Mouse (Mus musculus) urinary bladder, postnatal 10 days (tissue): ENCODE measurements around the gene Gm10471.
"Not testable (repeated sequence)": the region's sequence is repeated elsewhere in the genome, so short reads cannot be mapped to it uniquely, and the experiment has no call there.

Experiments used
- DNase-seq: peaks from one replicate; pipeline ENCODE4 v3.0.0; 2022; ENCODE audit warnings: low spot score

The Gm10471 gene

GRCm38 (mm10) chr5:26089191-26089590 lies at the start of gene Gm10471:
Gene Gm10471, minus strand, starts transcription at chr5:26089291.
- not testable (repeated sequence) for DNase-seq

- DNase-seq, result not testable (repeated sequence)
Observed at GRCm38 (mm10) chr5:26121321-26121720, 32.2 kb upstream of the Gm10471 start, which contains the start of gene Gm10220. Gene Gm10220, minus strand, starts transcription at chr5:26121421.

- DNase-seq, result not testable (repeated sequence)
Observed at GRCm38 (mm10) chr5:26105262-26105661, 16.2 kb upstream of the Gm10471 start, which contains the start of gene 5031410I06Rik. Gene 5031410I06Rik, minus strand, starts transcription at chr5:26105362.

- not testable (repeated sequence) for DNase-seq
Observed at GRCm38 (mm10) chr5:26079023-26079422, 10.1 kb downstream of the Gm10471 start.

GRCm38 (mm10) chr5:26070716-26071115 lies 18.4 kb downstream of the Gm10471 start:
- DNase-seq, result no peak

- DNase-seq, result not testable (repeated sequence)
Observed at GRCm38 (mm10) chr5:26058481-26058880, 30.6 kb downstream of the Gm10471 start, which contains the start of gene Gm7347. Gene Gm7347, minus strand, starts transcription at chr5:26058581.

GRCm38 (mm10) chr5:26039458-26039857 lies 49.6 kb downstream of the Gm10471 start, which contains the start of gene Speer4a:
Gene Speer4a, minus strand, starts transcription at chr5:26039558.
- DNase-seq, result not testable (repeated sequence)
